Mouse (Mus musculus) ES-Bruce4 (cell line): Measurements from ENCODE around the gene Tex52. TPM values are rescaled to one million over a fixed set of nuclear protein-coding genes. Genes with fewer than 3 reads are reported as not detected.

Source experiments
- H3K27ac ChIP-seq: 2 replicates; pipeline ENCODE4 v1.5.1; 2012; ENCODE audit warnings: low read length, inconsistent platforms; ENCODE audit not compliant: insufficient read depth
- H3K27me3 ChIP-seq: 2 replicates; pipeline ENCODE4 v1.6.1; 2012; ENCODE audit warnings: mild to moderate bottlenecking, low read length, inconsistent platforms; ENCODE audit not compliant: control insufficient read depth, poor library complexity, insufficient read depth, severe bottlenecking
- H3K36me3 ChIP-seq: 2 replicates; pipeline ENCODE4 v1.6.1; 2012; ENCODE audit warnings: inconsistent platforms, mild to moderate bottlenecking, low read length, moderate library complexity; ENCODE audit not compliant: control insufficient read depth, poor library complexity, insufficient read depth, severe bottlenecking
- H3K4me1 ChIP-seq: one replicate; pipeline ENCODE4 v1.8.1; 2011; ENCODE audit warnings: low read length; ENCODE audit not compliant: control insufficient read depth, insufficient read depth
- H3K4me3 ChIP-seq: 2 replicates; pipeline ENCODE4 v1.5.1; 2011; ENCODE audit warnings: low read depth, mild to moderate bottlenecking, low read length
- H3K9ac ChIP-seq: 2 replicates; pipeline ENCODE4 v1.6.1; 2012; ENCODE audit warnings: low read depth, mild to moderate bottlenecking, inconsistent platforms; ENCODE audit not compliant: poor library complexity, severe bottlenecking
- H3K9me3 ChIP-seq: replicated peaks from 2 replicates; pipeline ENCODE4 v1.6.1; 2012; ENCODE audit warnings: mild to moderate bottlenecking, low read length, inconsistent platforms; ENCODE audit not compliant: control insufficient read depth, poor library complexity, insufficient read depth, severe bottlenecking
- CTCF ChIP-seq: IDR thresholded peaks from one replicate; pipeline ENCODE4 v1.8.1; 2011; ENCODE audit warnings: low read depth, low read length
- EP300 ChIP-seq: IDR thresholded peaks from 2 replicates; pipeline ENCODE4 v1.6.1; 2011; ENCODE audit warnings: low read depth, low read length; ENCODE audit not compliant: insufficient read depth
- POLR2A ChIP-seq: IDR thresholded peaks from one replicate; pipeline ENCODE4 v1.8.1; 2011; ENCODE audit warnings: low read length; ENCODE audit not compliant: insufficient read depth
- polyA plus RNA-seq: library from polyadenylated mRNA; stranded (reverse); fragments of >200 nt; gene quantifications from 2 replicates; pipeline ENCODE4 v1.2.4, GENCODE M21; 2011; ENCODE audit warnings: low read depth; ENCODE audit not compliant: missing spikeins, insufficient read depth, insufficient read length

Tex52 gene
- polyA plus RNA-seq, 1 experiment = not detected

- H3K27me3 ChIP-seq = no peaks in the 10 kb centered on the region
- no peak overlapping the region for H3K9ac ChIP-seq
- H3K4me1 ChIP-seq = no peaks in the 10 kb centered on the region
- H3K4me3 ChIP-seq = no peak overlapping the region
- no peaks in the 10 kb centered on the region for H3K36me3 ChIP-seq
- no peaks in the 10 kb centered on the region for H3K9me3 ChIP-seq
- no peak overlapping the region for H3K27ac ChIP-seq
- TF ChIP-seq POLR2A (no peak), EP300 (no peak), CTCF (no peak)
Observed at GRCm38 (mm10) chr6:128385026-128385425, 9.8 kb downstream of the Tex52 start.

- Histone ChIP-seq H3K36me3 (no peaks in the 10 kb centered on the region), H3K27me3 (no peaks in the 10 kb centered on the region), H3K27ac (no peak overlapping the region), H3K9ac (no peak overlapping the region), H3K4me1 (no peaks in the 10 kb centered on the region), H3K9me3 (no peaks in the 10 kb centered on the region), H3K4me3 (no peak overlapping the region)
- TF ChIP-seq POLR2A = no peak
- no peak for TF ChIP-seq CTCF
- TF ChIP-seq EP300 = no peak
Observed at GRCm38 (mm10) chr6:128389185-128389584, 13.9 kb downstream of the Tex52 start.

GRCm38 (mm10) chr6:128390683-128391082, 15.4 kb downstream of the Tex52 start:
- H3K9me3 ChIP-seq = no peaks in the 10 kb centered on the region
- H3K36me3 ChIP-seq = no peaks in the 10 kb centered on the region
- no peak overlapping the region for H3K9ac ChIP-seq
- no peak overlapping the region for H3K4me3 ChIP-seq
- H3K27ac ChIP-seq = no peak overlapping the region
- TF ChIP-seq EP300 (no peak), POLR2A (no peak), CTCF (no peak)
- H3K27me3 ChIP-seq = no peaks in the 10 kb centered on the region
- no peaks in the 10 kb centered on the region for H3K4me1 ChIP-seq

- no peak overlapping the region for H3K27ac ChIP-seq
- H3K9ac ChIP-seq = no peak overlapping the region
- no peaks in the 10 kb centered on the region for H3K4me1 ChIP-seq
- no peaks in the 10 kb centered on the region for H3K9me3 ChIP-seq
- no peaks in the 10 kb centered on the region for H3K36me3 ChIP-seq
- H3K4me3 ChIP-seq = no peak overlapping the region
- TF ChIP-seq EP300 (no peak), POLR2A (no peak), CTCF (no peak)
- H3K27me3 ChIP-seq = no peaks in the 10 kb centered on the region
Observed at GRCm38 (mm10) chr6:128397574-128398261, 22.5 kb downstream of the Tex52 start.

- Histone ChIP-seq H3K27me3 (no peaks in the 10 kb centered on the region), H3K4me1 (no peaks in the 10 kb centered on the region), H3K4me3 (peak within 1 kb of the TSS; percentile 28), H3K36me3 (no peaks in the 10 kb centered on the region), H3K9me3 (no peaks in the 10 kb centered on the region), H3K27ac (no peak within 1 kb of the TSS), H3K9ac (0 out of 2 replicates have a peak within 1 kb of the TSS, but pooled peaks have one; percentile 6)
- TF ChIP-seq EP300 = no peak
- TF ChIP-seq POLR2A = no peak
- TF ChIP-seq CTCF = no peak
Observed at GRCm38 (mm10) chr6:128398996-128399395, 23.7 kb downstream of the Tex52 start, which contains the start of gene Nrip2. Gene Nrip2, plus strand, starts transcription at chr6:128399296.

GRCm38 (mm10) chr6:128399421-128400185, 24.3 kb downstream of the Tex52 start:
- 0 out of 2 replicates have a peak overlapping the region, but pooled peaks have one; percentile 6 for H3K9ac ChIP-seq
- no peaks in the 10 kb centered on the region for H3K4me1 ChIP-seq
- no peak overlapping the region for H3K27ac ChIP-seq
- H3K4me3 ChIP-seq = peak overlapping the region; percentile 28
- H3K36me3 ChIP-seq = no peaks in the 10 kb centered on the region
- TF ChIP-seq EP300 (no peak), CTCF (no peak), POLR2A (no peak)
- no peaks in the 10 kb centered on the region for H3K9me3 ChIP-seq
- H3K27me3 ChIP-seq = no peaks in the 10 kb centered on the region
